Mouse (Mus musculus) limb, embryonic 15.5 days (tissue): ENCODE measurements around the gene Olfr331. TPM values are rescaled to one million over a fixed set of nuclear protein-coding genes. Genes with fewer than 3 reads are reported as not detected.

Experiments
- polyA plus RNA-seq: library from polyadenylated mRNA; unstranded; fragments of >200 nt; fragmentation: Nextera tagmentation; extraction: Ambion mirVana; gene quantifications from 2 replicates; pipeline ENCODE4 v1.2.1, GENCODE M21; 2015

Gene Olfr331
- polyA plus RNA-seq, 1 experiment from 2014 or later = not detected

Other genes with a start within 250 kb of the Olfr331 start
- 2.5 and 2.8 TPM in 2 replicates for gene 4930438A08Rik, start 227.8 kb downstream of the Olfr331 start, polyA plus RNA-seq
- gene Zfp692, start 195.5 kb downstream of the Olfr331 start, polyA plus RNA-seq = 33.3 and 36.4 TPM in 2 replicates
- gene Zfp672, start 172.2 kb downstream of the Olfr331 start, polyA plus RNA-seq = 42.3 and 43.2 TPM in 2 replicates
- gene Sh3bp5l, start 171.8 kb downstream of the Olfr331 start, polyA plus RNA-seq = 36.8 and 39.9 TPM in 2 replicates
- 0.21 TPM in 1 of 2 replicates, not detected in the other for gene Lypd8, start 123.5 kb downstream of the Olfr331 start, polyA plus RNA-seq
- not detected in 2 replicates for gene 1810065E05Rik, start 81.5 kb downstream of the Olfr331 start, polyA plus RNA-seq
- not detected in 2 replicates for gene Gm12253, start 70.0 kb downstream of the Olfr331 start, polyA plus RNA-seq
- gene Lypd9, start 49.6 kb downstream of the Olfr331 start, polyA plus RNA-seq = not detected in 2 replicates
- gene Olfr30, start 40.3 kb downstream of the Olfr331 start, polyA plus RNA-seq = not detected in 2 replicates
- gene Olfr332, start 10.0 kb downstream of the Olfr331 start, polyA plus RNA-seq = not detected in 2 replicates
- gene Olfr330, start 32.3 kb upstream of the Olfr331 start, polyA plus RNA-seq = not detected in 2 replicates
- gene Olfr329-ps, start 43.9 kb upstream of the Olfr331 start, polyA plus RNA-seq = not detected in 2 replicates
- not detected in 2 replicates for gene Olfr328, start 53.1 kb upstream of the Olfr331 start, polyA plus RNA-seq
- gene Olfr224, start 68.0 kb upstream of the Olfr331 start, polyA plus RNA-seq = not detected in 2 replicates
- gene Olfr325, start 75.2 kb upstream of the Olfr331 start, polyA plus RNA-seq = not detected in 2 replicates
- gene Olfr324, start 92.5 kb upstream of the Olfr331 start, polyA plus RNA-seq = not detected in 2 replicates
- not detected in 2 replicates for gene 2210407C18Rik, start 113.5 kb upstream of the Olfr331 start, polyA plus RNA-seq
- not detected in 2 replicates for gene Olfr323, start 127.9 kb upstream of the Olfr331 start, polyA plus RNA-seq
- gene Trim58, start 137.9 kb upstream of the Olfr331 start, polyA plus RNA-seq = not detected in 2 replicates
- not detected in 2 replicates for gene Olfr322, start 156.2 kb upstream of the Olfr331 start, polyA plus RNA-seq
- not detected in 2 replicates for gene Olfr320, start 178.5 kb upstream of the Olfr331 start, polyA plus RNA-seq
- gene Olfr319, start 196.6 kb upstream of the Olfr331 start, polyA plus RNA-seq = not detected in 2 replicates
- gene Olfr318, start 221.4 kb upstream of the Olfr331 start, polyA plus RNA-seq = not detected in 2 replicates
- not detected in 2 replicates for gene Olfr317, start 236.6 kb upstream of the Olfr331 start, polyA plus RNA-seq